Mouse (Mus musculus) testis, adult 2 months (tissue): ENCODE results near the gene Wnt10b.
A peak's percentile ranks its signal among the peaks of the same experiment; 100 is the strongest.

Source experiments
- CTCF ChIP-seq: fragments of 200-500 bp; IDR thresholded peaks from 2 replicates; pipeline ENCODE4 v1.5.1; 2012; ENCODE audit warnings: low read depth, mild to moderate bottlenecking, inconsistent platforms, low read length, moderate library complexity; ENCODE audit not compliant: control insufficient read depth, insufficient read depth, insufficient replicate concordance
- POLR2A ChIP-seq: fragments of 200-500 bp; IDR thresholded peaks from 2 replicates; pipeline ENCODE4 v1.6.1; 2012; ENCODE audit warnings: low read depth, mild to moderate bottlenecking, inconsistent platforms, low read length, moderate library complexity; ENCODE audit not compliant: control insufficient read depth

DNA sequence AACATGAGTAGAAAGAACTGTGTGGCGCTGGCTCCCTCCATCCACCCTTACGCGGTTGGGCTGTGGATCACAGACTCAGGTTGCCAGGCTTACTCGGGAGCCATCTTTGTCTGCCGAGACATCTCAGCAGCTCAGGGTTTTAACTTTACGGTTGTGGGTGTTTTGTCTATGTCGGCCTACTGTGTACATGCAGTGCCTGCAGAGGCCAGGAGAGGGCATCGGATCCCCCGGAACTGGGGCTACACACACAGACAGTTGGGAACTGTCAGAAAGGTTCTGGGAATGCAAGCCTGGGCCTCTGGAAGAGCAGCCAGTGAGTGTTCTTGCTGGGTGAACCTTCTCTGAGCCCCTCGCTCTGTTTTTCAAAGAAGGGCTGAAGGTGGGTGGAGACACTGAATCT lies 43.5 kb upstream of the Wnt10b start:
- TF ChIP-seq POLR2A (no peak), CTCF (peak; percentile 33; the same call in 1 of the 2 replicates)
